Mouse (Mus musculus): Measurements from ENCODE around the gene Coq10a.

The Coq10a gene

DNA sequence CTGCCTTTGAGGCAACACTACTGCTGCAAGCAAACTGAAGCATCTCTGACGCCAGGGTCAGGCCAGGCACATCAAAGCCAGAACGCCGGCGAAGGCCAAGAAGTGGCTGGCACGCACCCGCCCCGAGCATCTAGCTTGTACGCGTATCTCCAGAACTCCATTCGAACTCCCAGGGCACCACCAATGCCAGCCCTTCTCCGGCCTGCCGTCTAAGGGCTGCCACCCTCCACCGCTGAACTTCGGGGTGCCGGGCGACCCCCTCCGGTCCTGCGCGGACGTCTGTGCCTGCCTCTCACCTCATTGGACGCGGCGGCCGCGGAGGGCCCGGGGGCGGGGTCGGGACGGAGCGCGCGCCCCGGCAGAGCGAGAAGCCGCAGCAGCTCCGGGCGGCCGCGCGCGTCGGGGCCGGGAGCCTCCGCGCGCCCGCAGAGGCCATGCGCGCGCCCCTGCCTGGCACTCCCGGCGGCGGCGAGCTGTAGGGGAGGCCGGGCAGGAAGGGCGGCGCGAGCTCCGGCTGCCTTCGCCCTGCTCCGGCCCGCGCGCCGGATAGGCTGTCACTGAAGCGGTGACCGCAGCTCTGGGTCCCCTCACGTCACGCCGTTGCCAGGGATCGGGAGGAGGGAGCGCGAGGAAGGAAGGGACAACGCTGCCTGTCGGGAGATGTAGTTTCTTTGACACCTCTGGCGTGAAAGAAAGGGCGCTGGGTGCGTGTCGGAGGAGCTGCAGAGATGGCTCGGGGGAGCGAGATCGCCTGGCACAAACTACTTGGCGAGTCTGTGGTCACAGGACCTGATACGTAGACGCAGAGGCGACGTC lies at the start of gene Coq10a:
Gene Coq10a, minus strand, starts transcription at position 596 of the 816 bp plus-strand sequence.
- DNase-seq: peak; percentile 100

DNA sequence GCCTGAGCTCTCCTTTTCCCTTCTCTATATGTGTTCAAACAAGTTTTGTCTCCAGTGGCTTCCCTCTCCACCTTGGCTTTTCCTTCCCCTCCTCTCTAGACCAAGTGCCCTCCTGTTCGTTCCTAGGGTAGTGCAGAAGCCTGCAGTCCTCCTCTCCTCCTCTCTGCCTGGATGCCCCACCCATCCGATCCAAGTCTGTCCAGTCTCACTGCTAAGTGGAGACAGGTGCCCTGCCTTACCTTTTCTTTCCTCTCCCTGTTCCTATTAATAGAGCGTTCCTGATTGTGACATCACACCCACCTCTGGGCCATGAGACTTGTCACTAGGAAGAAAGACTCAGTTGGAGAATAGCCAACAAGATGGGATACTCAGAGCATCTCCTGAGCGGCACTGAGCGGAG lies 46.1 kb upstream of the Coq10a start:
- DNase-seq: no peak

DNA sequence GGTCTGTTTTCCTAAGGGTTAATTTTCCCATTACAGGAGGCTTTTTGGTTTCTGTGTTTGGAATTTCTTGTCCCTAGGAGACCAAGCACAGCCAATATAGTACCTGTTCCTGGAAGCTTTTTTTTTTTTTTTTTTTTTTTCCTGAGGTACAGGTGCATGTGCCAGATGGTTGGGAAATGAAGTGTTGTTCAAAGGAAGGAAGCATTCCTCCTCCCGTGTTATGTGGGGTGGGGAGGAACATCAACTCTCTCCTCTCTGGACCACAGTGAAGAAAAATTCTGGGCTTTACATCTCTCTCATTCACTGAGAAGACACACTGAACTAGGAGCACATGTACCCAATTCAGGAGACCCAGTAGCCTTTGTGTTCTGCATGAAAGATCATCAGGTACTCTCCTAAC lies 44.3 kb upstream of the Coq10a start:
- DNase-seq: no peak

DNA sequence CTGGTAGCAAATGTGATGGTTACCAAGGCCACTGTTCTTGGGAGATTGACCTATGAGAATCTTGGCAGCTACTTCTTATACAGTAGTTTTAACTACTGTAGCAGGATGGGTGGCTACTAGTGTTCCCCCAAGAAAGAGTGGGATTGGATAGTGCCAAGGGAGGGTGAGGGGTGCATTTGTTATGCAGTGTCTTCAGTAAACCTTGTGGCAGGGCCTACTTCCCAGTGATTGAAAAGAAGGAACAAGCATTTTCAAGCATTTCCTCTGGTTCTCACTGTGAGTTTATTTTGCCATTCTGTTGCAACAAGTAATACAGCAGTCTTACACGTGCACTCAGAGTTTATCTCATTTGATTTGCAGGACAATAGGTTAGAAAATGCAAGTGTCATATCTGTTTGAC lies 43.8 kb upstream of the Coq10a start:
- no peak for DNase-seq

DNA sequence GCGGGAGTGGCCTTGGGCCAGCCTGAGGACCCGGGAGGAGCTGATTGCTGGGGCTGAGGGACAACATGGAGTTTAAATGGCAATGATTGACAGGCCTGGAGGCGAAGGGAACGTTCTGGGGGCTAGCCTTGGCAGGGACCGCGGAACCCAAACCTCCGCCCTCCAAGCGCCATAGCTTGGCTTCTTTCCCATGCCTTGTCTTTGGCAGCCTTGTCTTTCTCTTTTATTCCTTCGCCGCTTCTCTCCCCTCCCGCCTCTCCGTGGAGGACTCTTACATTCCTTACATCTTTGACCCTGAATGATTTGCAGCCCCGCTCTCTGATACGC lies 43.2 kb upstream of the Coq10a start:
- DNase-seq: no peak

DNA sequence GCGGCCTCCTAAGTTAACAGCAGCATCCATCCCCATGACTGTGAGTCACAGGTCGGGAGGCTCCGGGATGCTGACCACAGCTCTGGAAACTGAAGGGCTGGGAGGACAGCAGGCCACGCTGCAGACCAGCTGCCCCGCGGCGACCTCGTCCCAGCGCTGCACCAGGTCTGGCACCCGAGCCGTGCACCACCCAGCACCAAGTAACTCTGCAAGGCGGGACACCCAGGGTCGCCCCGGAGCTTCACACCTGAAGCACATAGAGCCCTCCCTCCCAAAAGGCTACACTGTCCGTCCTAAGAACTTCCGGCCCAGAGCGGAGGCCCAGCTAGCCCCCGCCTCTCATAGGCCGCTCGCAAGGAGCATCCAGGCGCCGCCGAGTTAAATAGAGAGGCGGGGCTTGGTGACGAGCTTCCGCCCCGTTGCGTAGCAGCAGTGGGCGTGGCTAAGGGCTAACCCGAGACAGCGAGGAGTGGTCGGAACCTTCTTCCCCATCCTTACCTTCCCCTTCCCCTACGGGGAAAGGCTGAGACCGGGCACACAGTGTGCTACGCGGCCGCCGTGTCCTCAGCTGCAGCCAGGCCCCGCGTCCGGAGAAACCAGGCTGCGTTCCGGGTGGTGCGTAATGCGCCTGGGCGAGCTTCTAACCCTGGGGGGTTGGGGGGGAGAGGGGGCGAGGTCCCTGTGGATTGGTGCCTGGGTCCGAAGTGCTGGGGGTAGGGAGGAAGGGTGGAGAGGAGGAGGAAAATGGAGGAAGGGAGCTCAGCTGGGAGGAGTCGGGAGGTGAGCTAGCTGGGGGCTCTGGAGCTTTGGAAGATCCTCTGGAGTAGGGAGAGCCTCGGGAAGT lies 42.6 kb upstream of the Coq10a start, which contains the start of the genes Nabp2 and Rnf41:
Gene Nabp2, minus strand, starts transcription at position 282 of the 844 bp plus-strand sequence.
Gene Rnf41, plus strand, starts transcription at position 447 of the 844 bp plus-strand sequence.
- DNase-seq: peak; percentile 100

DNA sequence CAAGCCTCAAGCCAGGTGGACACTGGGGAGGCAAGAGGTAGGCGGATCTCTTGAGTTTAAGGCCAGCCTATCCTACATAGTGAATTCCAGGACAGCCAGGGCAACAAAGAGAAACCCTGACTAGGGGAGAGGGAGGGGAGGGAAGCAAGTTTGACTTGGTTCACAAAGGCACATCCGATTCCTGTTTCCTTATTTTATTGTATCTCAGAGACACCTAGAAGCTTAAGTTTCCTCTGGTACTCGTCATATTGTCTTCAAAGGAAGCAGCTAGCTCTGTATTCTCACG lies 41.7 kb upstream of the Coq10a start:
- no peak for DNase-seq

DNA sequence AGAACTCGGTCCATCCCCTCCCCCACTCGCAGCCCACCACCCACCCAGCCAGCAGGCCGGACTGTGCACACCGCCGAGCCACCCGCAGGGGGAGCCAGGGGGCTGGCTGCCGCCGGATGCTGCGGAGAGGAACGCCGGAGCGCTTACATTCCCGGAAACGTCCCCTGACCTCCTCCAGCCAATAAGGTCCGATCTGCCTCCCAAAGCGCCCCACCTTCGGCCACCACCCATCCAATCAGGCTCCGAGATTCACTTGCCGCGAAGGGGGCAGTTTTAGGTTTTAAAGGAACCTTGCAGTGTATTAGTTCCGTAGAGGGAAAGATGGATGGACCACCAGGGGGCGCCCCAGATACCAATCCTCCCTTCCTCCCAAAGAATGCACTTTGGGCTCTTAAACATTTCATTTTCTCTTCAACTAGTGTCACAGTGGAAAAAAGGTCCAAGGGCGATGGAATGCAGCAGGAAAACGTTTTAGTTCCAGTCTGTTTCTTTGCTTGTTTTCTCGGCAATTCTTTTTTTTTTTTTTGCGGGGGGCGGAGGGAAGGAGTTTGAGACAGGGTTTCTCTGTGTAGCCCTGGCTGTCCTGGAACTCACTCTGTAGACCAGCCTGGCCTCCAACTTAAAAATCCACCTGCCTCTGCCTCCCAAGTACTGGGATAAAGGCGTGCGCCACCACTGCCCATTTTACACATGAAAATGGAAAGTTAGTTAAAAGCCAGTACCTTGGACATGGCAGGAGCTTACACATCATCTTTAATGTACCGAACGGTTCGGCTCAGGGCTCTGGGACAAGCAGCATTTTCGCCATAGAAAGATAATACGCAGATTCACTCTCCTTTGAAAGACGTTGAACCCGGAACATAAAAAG lies 41.1 kb upstream of the Coq10a start:
- DNase-seq: peak; percentile 100

DNA sequence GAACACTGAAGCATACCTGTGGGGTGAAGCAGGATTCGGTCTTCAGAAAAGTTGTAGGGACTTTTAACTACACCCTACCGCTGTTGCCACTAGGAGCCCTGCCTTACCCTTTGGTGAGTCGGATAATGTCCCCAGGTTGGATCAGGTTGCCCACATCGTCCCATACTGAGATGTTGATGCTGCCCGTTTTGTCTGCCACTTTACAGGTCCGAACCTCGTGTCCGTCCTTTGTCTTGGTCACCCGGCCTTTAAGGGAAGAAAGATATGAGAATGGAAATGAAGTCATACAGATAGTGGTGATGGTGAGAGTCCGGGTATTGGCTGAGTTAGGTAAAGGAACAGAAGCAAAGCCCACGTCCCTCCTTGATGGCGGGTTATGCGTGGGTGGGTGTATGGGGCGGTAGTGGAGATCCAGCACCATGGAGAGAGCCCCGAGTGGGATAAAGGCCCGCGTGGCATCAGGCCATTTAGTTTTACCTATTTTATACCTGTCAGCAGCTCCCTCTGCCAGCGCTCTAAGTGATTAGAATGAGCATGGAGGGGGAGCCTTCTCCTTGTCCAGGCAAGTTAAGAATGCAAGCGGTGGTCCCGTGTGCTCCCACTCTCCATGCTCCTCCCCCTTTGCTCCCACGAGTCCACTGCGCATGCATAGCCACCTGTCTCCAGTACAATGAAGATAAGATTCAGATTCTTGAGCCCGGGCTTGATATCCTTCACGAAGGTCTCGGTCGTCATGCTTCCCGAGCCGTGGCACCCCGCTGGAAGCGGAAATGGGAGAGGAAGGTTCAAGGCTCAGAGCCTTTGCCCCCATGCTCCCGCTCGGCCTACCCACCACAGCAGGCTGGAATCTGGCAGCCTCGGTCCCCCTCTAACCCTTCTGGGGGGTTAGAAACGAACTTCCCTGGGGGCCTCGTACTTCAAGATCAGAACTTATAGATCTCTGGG lies 40.1 kb upstream of the Coq10a start:
- peak; percentile 96 for DNase-seq

DNA sequence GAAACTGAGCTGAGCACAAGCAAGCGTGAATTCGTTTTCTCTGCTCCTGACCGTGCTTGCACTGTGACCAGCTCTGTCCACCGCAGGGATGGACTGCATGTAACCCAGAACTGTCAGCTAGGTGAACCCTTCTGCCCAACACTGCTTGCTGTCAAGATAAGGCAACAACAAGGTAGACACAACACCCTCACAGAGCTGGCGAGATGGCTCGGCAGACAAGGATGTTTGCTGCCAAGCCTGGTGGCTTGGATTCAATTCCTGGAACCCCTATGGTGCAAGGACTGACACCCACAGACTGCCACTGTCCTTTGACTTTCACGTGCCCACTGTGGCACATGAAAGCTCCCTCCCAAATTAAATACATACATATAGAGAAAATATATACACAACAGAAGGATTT lies 35.1 kb upstream of the Coq10a start:
- DNase-seq: no peak

DNA sequence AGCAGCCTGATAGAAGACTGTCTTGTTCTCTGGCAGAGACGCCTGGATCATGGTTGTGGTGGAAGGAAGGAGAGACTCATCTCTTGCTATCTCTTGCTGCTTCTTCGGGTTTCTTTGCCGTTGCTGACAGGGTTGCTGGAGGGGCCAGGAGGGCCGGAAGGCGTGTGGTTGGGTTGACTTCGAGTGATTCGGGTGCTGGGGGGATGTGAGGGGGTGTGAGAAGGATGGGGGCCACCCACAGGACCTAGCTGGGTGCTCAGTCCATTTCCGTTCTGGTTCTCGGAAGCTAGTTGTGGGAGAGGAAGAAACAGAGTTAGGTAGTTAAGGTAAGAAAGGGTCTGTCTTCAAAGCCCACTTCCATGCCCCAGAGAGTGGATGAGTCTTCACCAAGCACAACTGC lies 32.8 kb upstream of the Coq10a start:
- DNase-seq: no peak

DNA sequence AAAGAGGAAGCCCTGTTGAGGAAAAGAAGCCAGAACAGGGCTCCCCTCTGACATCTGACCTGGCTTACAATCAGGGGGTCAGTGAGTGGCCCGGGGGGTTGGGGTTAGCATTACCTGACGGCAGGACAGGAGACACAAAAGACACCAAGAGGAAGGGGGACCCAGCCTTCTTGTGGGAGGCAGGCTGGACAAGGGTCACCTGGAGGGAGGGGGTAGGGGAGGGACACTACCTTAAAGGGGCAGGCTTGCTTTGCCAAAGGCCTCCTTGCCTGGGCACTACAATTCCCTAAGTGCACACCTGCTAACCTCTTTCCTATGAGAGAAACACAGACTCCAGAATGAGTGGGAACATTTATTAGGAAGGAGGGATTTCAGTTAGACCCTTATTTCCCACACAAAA lies 32.3 kb upstream of the Coq10a start, which contains the start of gene Slc39a5:
Gene Slc39a5, minus strand, starts transcription at position 174 of the 400 bp plus-strand sequence.
- no peak for DNase-seq

DNA sequence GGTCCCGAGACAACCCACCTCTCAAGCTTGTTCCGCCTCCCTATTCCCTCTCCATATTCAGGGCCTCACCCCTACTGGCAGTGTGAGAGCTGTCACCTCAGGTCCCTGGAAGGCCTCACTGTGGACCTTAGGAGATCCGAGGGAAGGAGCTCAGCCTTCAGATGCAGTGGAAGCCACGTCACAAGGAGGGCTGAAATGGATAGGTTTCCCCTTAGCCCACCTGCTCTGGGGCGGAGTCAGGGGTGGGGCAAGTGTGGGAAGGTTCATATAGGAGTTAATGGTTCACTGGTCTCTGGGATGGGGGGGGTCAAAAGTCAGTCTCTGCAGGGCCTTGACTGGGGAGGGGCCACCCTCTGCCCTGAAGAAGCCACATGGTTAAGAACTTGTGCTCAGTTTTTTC lies 31.5 kb upstream of the Coq10a start:
- DNase-seq: no peak

DNA sequence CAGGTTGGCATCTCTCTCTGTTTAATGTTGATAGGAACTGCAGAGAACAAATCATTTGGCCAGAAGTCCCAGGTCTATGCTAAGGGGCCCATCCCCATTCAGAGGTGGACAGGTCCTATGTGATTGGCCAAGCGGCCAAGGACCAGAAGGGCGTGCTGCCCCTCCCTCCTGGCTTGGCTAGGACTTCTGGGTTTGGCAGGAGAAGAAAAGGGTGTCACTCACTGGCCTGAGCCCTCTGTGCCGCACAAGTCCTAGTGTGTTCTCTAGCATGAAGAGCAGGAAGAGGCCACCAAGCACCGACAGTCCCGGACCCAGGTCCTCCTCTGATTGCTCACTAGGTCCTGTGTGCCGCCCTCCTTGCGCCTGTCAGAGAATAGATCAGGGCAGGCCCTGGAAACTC lies 28.7 kb upstream of the Coq10a start:
- DNase-seq: peak; percentile 93

DNA sequence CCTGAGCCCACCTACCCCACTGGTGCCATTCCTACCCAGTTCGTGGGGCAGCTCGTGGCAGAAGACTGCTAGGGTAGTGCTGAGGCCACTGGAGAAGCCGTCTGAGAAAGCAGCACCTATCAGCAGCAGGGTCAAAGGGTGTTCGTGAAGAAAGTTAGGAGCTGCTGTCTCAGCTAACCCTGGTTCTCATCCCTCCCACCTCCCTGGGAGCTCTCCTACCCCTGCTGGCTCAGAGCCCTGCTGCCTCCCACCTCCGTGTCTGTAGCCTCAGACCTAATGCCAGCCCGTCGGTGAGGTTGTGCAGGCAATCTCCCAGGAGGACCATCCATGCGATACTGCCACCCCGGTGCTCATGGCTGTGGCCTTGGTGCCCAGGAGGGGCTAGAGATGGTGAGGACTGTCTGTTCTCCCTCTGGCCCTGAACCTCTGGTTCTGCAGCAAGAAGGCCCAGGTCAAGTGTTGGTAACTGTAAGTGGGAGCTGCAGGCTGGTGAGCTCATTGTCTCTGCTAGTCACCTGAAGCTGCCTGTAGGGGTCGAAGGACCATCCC lies 28.0 kb upstream of the Coq10a start:
- DNase-seq: no peak

DNA sequence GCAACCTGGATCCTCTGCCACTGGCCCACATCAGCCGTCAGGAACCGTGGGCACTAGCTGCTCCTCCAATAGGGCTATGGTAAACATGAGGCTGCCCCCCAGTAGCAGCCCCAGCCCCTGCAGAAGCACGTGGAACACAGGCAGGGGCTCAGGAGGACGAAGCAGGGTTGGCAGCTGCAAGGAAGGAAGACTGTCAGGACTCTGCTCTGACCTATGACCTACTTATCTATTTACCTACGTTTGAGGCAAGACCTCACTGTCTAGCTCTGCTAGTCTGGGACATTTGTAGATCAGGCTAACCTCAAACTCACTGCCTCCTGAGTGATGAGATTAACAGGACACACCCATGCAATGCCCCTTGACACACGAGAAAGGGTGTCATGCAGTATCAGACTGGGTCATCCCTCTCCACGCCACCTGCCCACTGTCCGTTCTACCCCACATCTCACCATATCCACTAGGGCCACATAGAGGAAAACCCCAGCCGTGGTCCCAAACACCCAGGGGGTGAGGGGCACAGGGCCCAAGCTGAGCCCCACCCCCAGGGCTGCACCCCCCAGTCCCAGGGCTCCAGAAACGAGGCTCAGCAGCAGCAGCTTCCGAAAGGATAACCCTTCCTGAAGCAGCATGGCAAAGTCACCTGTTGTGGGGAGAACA lies 27.3 kb upstream of the Coq10a start:
- DNase-seq: peak; percentile 90

DNA sequence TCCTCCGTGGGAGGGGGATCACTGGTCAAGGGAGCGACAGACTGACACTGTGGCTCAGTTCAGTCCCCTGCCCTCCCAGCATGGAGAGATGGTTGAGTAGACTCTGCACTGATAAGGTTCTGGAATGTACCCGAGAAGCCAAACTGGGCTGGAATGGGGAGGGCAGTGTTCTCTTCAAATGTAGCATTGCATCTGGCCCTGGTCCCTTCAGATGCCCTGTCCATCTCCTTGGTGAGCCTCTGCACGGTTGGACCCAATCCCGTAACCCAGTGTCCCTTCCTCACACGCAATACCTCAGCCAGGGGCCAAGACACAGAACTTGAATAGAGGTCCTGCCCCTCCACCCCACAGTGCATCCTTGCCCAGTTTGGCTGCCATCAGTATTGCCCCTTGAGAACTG lies 23.1 kb upstream of the Coq10a start:
- peak; percentile 96 for DNase-seq

DNA sequence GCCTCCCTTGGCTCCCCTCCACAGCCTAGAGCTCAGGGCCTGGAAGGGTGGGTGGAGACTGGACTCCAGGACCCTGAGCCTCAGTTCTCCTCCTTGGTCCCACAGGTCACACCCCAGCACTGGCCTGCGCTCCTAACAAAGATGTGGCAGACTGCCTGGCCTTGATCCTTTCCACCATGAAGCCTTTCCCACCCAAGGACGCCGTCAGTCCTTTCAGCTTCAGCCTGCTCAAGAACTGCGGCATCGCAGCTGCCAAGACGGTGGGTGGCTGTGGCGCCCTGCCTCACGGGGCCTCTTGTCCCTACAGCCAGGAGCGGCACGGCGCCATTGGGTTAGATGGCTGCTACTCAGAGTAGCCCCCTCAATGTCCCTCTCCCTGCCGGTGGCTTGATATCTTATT lies 21.6 kb upstream of the Coq10a start:
- DNase-seq: no peak

DNA sequence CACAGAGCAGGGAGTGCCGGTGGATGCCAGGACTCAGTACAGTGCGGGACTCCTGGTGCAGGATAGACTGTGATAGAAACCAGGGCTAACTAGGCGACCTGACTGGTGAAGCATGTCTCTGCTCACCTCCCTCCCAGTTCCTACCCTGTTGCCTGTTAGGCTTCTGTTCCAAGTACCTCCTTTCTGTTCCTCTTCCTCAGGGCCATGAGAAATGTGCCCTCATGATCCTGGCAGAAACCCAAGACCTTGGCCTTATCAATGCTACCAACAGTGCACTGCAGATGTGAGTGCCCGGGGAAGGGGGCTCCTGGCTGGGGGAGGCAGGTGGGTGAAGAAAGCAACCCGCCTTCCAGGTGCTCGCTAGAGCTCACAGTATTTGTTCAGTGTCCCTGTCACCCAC lies 20.8 kb upstream of the Coq10a start:
- DNase-seq: no peak

DNA sequence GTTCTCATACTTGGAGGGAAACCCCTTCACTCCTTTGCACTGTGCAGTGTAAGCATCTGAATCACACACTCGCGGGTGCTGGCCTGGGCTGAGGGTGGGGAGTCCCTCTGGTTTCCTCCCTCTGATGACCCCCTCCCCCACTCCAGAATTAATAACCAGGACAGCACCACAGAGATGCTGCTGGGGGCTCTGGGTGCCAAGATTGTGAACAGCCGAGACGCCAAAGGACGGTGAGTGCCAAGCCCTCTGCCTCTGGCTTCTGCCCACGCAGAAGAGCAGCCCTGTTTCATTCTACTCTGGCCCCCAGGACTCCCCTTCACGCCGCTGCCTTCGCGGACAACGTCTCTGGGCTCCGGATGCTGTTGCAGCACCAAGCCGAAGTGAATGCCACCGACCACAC lies 20.1 kb upstream of the Coq10a start:
- DNase-seq: no peak

DNA sequence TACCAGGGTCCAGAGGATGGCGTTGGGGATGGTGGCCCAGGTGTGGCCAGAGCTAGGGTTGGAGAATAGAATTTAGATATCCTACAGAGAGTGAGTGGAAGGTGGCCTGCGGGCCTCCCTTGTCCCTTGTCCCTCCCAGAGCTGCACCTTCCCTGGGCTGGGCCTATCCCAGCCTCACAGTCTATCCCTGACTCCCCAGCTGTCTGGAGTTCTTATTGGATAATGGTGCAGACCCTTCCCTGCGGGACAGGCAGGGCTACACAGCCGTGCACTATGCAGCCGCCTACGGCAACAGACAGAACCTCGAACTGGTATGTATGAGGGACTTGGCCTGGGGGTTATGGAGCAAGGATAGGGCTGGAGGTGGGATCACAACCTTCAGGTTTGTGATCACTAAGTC lies 17.1 kb upstream of the Coq10a start:
- no peak for DNase-seq
